Comparison of ENCODE assay signal across 9 mouse cellular contexts in genomic region chr11:69322010-69322409, GRCm38 (mm10). TPM values are rescaled to one million over a fixed set of nuclear protein-coding genes. Genes with fewer than 3 reads are reported as not detected.
DNase-seq lines count a peak whose midpoint lies in the region; ATAC-seq and TF ChIP-seq lines count a peak whose summit lies in the region.
"Had no signal": no experiment of that assay in that cellular context is flagged by ENCODE, and none has a peak within 500 bp of the region (broad histone marks: within the 10 kb centered on the region; RNA-seq: fewer than 3 reads in every experiment).

No protein-coding gene starts in this region.

- no peaks in the 10 kb centered on the region for H3K9me3 ChIP-seq in liver, embryonic 11.5 days (ENCODE audit: control insufficient read depth, low read length)
- no peaks in the 10 kb centered on the region for H3K9me3 ChIP-seq in forebrain, embryonic 12.5 days
- no peaks in the 10 kb centered on the region for H3K9me3 ChIP-seq in limb, embryonic 11.5 days (ENCODE audit: control insufficient read depth, low read length)

- no peak overlapping the region for H3K4me3 ChIP-seq in liver, embryonic 11.5 days (ENCODE audit: low read depth, low read length)
- peak overlapping the region; percentile 62 for H3K4me3 ChIP-seq in forebrain, embryonic 12.5 days (replicated peaks)
- H3K4me3 ChIP-seq in limb, embryonic 11.5 days (ENCODE audit: low read depth, low read length) = peak overlapping the region; percentile 67; the same call in 1 of the 2 replicates
- no peak overlapping the region for H3K4me3 ChIP-seq in layer of hippocampus, adult 2 months

- peaks cover 35% of the 10 kb centered on the region for H3K4me1 ChIP-seq in liver, embryonic 11.5 days (replicated peaks; ENCODE audit: control insufficient read depth, insufficient read depth, low read length)
- H3K4me1 ChIP-seq in forebrain, embryonic 12.5 days = peaks cover 48% of the 10 kb centered on the region
- peaks cover 19% of the 10 kb centered on the region for H3K4me1 ChIP-seq in limb, embryonic 11.5 days (ENCODE audit: control insufficient read depth, insufficient read depth, low read length)

- WGBS in liver, embryonic 11.5 days = 78% methylated on average over 6 of the region's 6 CpGs
- 59% methylated on average over 6 of the region's 6 CpGs for WGBS in forebrain, embryonic 12.5 days
- WGBS in limb, embryonic 11.5 days = 81% methylated on average over 6 of the region's 6 CpGs

- H3K27me3 ChIP-seq in liver, embryonic 11.5 days (replicated peaks; ENCODE audit: control insufficient read depth, insufficient read depth, low read length) = peaks cover 8% of the 10 kb centered on the region
- H3K27me3 ChIP-seq in forebrain, embryonic 12.5 days = peaks cover 7% of the 10 kb centered on the region
- peaks cover 4% of the 10 kb centered on the region for H3K27me3 ChIP-seq in limb, embryonic 11.5 days (ENCODE audit: control insufficient read depth, insufficient read depth, low read length)

- H3K9ac ChIP-seq in liver, embryonic 11.5 days (ENCODE audit: low read depth, low read length) = peak overlapping the region; percentile 18
- H3K9ac ChIP-seq in forebrain, embryonic 12.5 days = peak overlapping the region; percentile 85
- no peak overlapping the region; the same call in 1 of the 2 replicates for H3K9ac ChIP-seq in limb, embryonic 11.5 days (ENCODE audit: low read length)

- H3K27ac ChIP-seq in liver, embryonic 11.5 days (ENCODE audit: low read depth, low read length) = no peak overlapping the region
- 0 out of 2 replicates have a peak overlapping the region, but pooled peaks have one; percentile 1 for H3K27ac ChIP-seq in forebrain, embryonic 12.5 days
- H3K27ac ChIP-seq in limb, embryonic 11.5 days (replicated peaks; ENCODE audit: low read depth, low read length) = no peak overlapping the region
- H3K27ac ChIP-seq in layer of hippocampus, adult 2 months = no peak overlapping the region

- peaks cover 8% of the 10 kb centered on the region; the same call in 1 of the 2 replicates for H3K36me3 ChIP-seq in liver, embryonic 11.5 days (ENCODE audit: control insufficient read depth, insufficient read depth, low read length)
- H3K36me3 ChIP-seq in forebrain, embryonic 12.5 days (replicated peaks) = peaks cover 36% of the 10 kb centered on the region
- peaks cover 9% of the 10 kb centered on the region for H3K36me3 ChIP-seq in limb, embryonic 11.5 days (ENCODE audit: control insufficient read depth, insufficient read depth, low read length)

- no peak for DNase-seq in liver, embryonic 11.5 days (ENCODE audit: low spot score)
- DNase-seq in liver = no peak
- DNase-seq in limb, embryonic 11.5 days (ENCODE audit: low spot score) = no peak
- peak; percentile 64 for DNase-seq in right cerebral cortex, postnatal 25 days
- no peak for DNase-seq in layer of hippocampus, adult 2 months (ENCODE audit: low spot score in 2 of 2)
- no peak for DNase-seq in lung, postnatal 25 days (ENCODE audit: low spot score)
- no peak for DNase-seq in layer of hippocampus, adult 9-11 months
- DNase-seq: gastrocnemius, postnatal 36 days had no signal

- TF ChIP-seq CTCF in layer of hippocampus, adult 2 months (conservative IDR thresholded peaks at IDR 0.05) = no peak

- ATAC-seq in liver, embryonic 11.5 days (replicated peaks; ENCODE audit: low FRiP score) = no peak
- ATAC-seq in forebrain, embryonic 12.5 days (ENCODE audit: low FRiP score) = no peak
- ATAC-seq in limb, embryonic 11.5 days (ENCODE audit: insufficient number of reproducible peaks, low FRiP score, low TSS enrichment, low read depth) = no peak

- H3K4me2 ChIP-seq in liver, embryonic 11.5 days = peak overlapping the region; percentile 96
- peak overlapping the region; percentile 79 for H3K4me2 ChIP-seq in forebrain, embryonic 12.5 days
- peak overlapping the region; percentile 84 for H3K4me2 ChIP-seq in limb, embryonic 11.5 days (ENCODE audit: low read depth, severe bottlenecking)

RNA-seq across cellular contexts. Expression of gene Cntrob, which starts 1.6 kb away (rescaled TPM):
- 14.9 and 17.1 TPM in 2 replicates for polyA plus RNA-seq in liver, embryonic 11.5 days (2014; fragmentation: Nextera tagmentation; extraction: Ambion mirVana)
- 49.0 and 52.6 TPM in 2 replicates for polyA plus RNA-seq in forebrain, embryonic 12.5 days (2016; fragmentation: Nextera tagmentation; extraction: Ambion mirVana)
- polyA plus RNA-seq in limb, embryonic 11.5 days (2014; fragmentation: Nextera tagmentation; extraction: Ambion mirVana) = 23.4 and 24.5 TPM in 2 replicates
- total RNA-seq in layer of hippocampus, adult 2 months (2021) = 10 to 100 TPM; 13.9 to 17.8 TPM

RNA-seq across cellular contexts. Expression of gene Trappc1, which starts 1.8 kb away (rescaled TPM):
- 114 and 123 TPM in 2 replicates for polyA plus RNA-seq in liver, embryonic 11.5 days (2014; fragmentation: Nextera tagmentation; extraction: Ambion mirVana)
- 185 and 192 TPM in 2 replicates for polyA plus RNA-seq in forebrain, embryonic 12.5 days (2016; fragmentation: Nextera tagmentation; extraction: Ambion mirVana)
- polyA plus RNA-seq in limb, embryonic 11.5 days (2014; fragmentation: Nextera tagmentation; extraction: Ambion mirVana) = 149 and 161 TPM in 2 replicates
- total RNA-seq in layer of hippocampus, adult 2 months (2021) = 10 to 100 TPM; 63.0 to 63.5 TPM

RNA-seq across cellular contexts. Expression of gene Kcnab3, which starts 4.0 kb away (rescaled TPM):
- polyA plus RNA-seq in liver, embryonic 11.5 days (2014; fragmentation: Nextera tagmentation; extraction: Ambion mirVana) = 0.42 and 0.52 TPM in 2 replicates
- polyA plus RNA-seq in forebrain, embryonic 12.5 days (2016; fragmentation: Nextera tagmentation; extraction: Ambion mirVana) = 5.1 and 5.5 TPM in 2 replicates
- polyA plus RNA-seq in limb, embryonic 11.5 days (2014; fragmentation: Nextera tagmentation; extraction: Ambion mirVana) = 2.2 TPM in 2 replicates
- total RNA-seq in layer of hippocampus, adult 2 months (2021) = 10 to 100 TPM; 20.6 to 26.1 TPM

RNA-seq across cellular contexts. Expression of gene Rnf227, which starts 18.3 kb away (rescaled TPM):
- polyA plus RNA-seq in liver, embryonic 11.5 days (2014; fragmentation: Nextera tagmentation; extraction: Ambion mirVana) = 4.3 and 5.4 TPM in 2 replicates
- 44.8 and 46.3 TPM in 2 replicates for polyA plus RNA-seq in forebrain, embryonic 12.5 days (2016; fragmentation: Nextera tagmentation; extraction: Ambion mirVana)
- polyA plus RNA-seq in limb, embryonic 11.5 days (2014; fragmentation: Nextera tagmentation; extraction: Ambion mirVana) = 25.0 and 28.5 TPM in 2 replicates
- total RNA-seq in layer of hippocampus, adult 2 months (2021) = 100 to 1,000 TPM; 110 to 117 TPM

RNA-seq across cellular contexts. Expression of gene Chd3, which starts 47.2 kb away (rescaled TPM):
- polyA plus RNA-seq in liver, embryonic 11.5 days (2014; fragmentation: Nextera tagmentation; extraction: Ambion mirVana) = 13.8 and 17.1 TPM in 2 replicates
- polyA plus RNA-seq in forebrain, embryonic 12.5 days (2016; fragmentation: Nextera tagmentation; extraction: Ambion mirVana) = 94.3 and 98.3 TPM in 2 replicates
- polyA plus RNA-seq in limb, embryonic 11.5 days (2014; fragmentation: Nextera tagmentation; extraction: Ambion mirVana) = 58.6 and 68.0 TPM in 2 replicates
- total RNA-seq in layer of hippocampus, adult 2 months (2021) = 100 to 1,000 TPM; 541 to 561 TPM

Comparison
In these comparisons a context has a peak if more than half of its experiments do, and no peak if none do; other contexts are left out.
1. H3K4me3 ChIP-seq: peak in forebrain, embryonic 12.5 days (single experiment) and limb, embryonic 11.5 days (single experiment); none in liver, embryonic 11.5 days (single experiment) and layer of hippocampus, adult 2 months (single experiment).
2. Peak in every context shown above with its lines, with median percentiles within 50 percentile points of each other: H3K4me2 ChIP-seq.